Mouse (Mus musculus) midbrain, embryonic 11.5 days (tissue): ENCODE measurements around the gene Cdc16. TPM values are rescaled to one million over a fixed set of nuclear protein-coding genes. Genes with fewer than 3 reads are reported as not detected.

Experiments
- ATAC-seq: fragments of 200-750 bp; cut with Nextera tagmentation; 2 replicates; pipeline ENCODE4 v1.8.0; 2017; ENCODE audit warnings: moderate TSS enrichment, moderate library complexity; ENCODE audit not compliant: low FRiP score
- DNase-seq: peaks from one replicate; pipeline ENCODE4 v3.0.0; 2015; ENCODE audit warnings: low spot score; ENCODE audit errors: missing footprints
- H3K27ac ChIP-seq: fragments of 300-500 bp; sonication (generic); 2 replicates; pipeline ENCODE4 v1.5.1; 2014; ENCODE audit warnings: low read depth, low read length
- H3K27me3 ChIP-seq: fragments of 300-500 bp; sonication (generic); 2 replicates; pipeline ENCODE4 v1.6.1; 2014; ENCODE audit warnings: mild to moderate bottlenecking, low read length, moderate library complexity, mixed read lengths; ENCODE audit not compliant: control insufficient read depth, insufficient read depth
- H3K36me3 ChIP-seq: fragments of 300-500 bp; sonication (generic); 2 replicates; pipeline ENCODE4 v1.6.1; 2014; ENCODE audit warnings: mild to moderate bottlenecking, low read length, moderate library complexity, mixed read lengths; ENCODE audit not compliant: control insufficient read depth, insufficient read depth
- H3K4me1 ChIP-seq: fragments of 300-500 bp; sonication (generic); 2 replicates; pipeline ENCODE4 v1.6.1; 2014; ENCODE audit warnings: low read length; ENCODE audit not compliant: control insufficient read depth, insufficient read depth
- H3K4me2 ChIP-seq: fragments of 300-500 bp; sonication (generic); 2 replicates; pipeline ENCODE4 v1.6.1; 2014; ENCODE audit warnings: mild to moderate bottlenecking, moderate library complexity
- H3K4me3 ChIP-seq: fragments of 300-500 bp; sonication (generic); 2 replicates; pipeline ENCODE4 v1.5.1; 2014; ENCODE audit warnings: low read depth, low read length
- H3K9ac ChIP-seq: fragments of 300-500 bp; sonication (generic); 2 replicates; pipeline ENCODE4 v1.6.1; 2014; ENCODE audit warnings: low read length
- H3K9me3 ChIP-seq: fragments of 300-500 bp; sonication (generic); 2 replicates; pipeline ENCODE4 v1.6.1; 2016; ENCODE audit warnings: low read length; ENCODE audit not compliant: control insufficient read depth
- WGBS: fragments of 180-500 bp; shearing (Covaris S2); extraction: QIAGEN DNeasy Blood & Tissue Kit; methylation state at CpG from one replicate; pipeline ENCODE4 v1.1.7; 2014; 5-methylcytosine and 5-hydroxymethylcytosine counted together
- polyA plus RNA-seq: library from polyadenylated mRNA; unstranded; fragments of >200 nt; fragmentation: Nextera tagmentation; extraction: Ambion mirVana; gene quantifications from 2 replicates; pipeline ENCODE4 v1.2.1, GENCODE M21; 2014

Gene Cdc16
- polyA plus RNA-seq, 1 experiment from 2014 or later: 250 TPM

DNA sequence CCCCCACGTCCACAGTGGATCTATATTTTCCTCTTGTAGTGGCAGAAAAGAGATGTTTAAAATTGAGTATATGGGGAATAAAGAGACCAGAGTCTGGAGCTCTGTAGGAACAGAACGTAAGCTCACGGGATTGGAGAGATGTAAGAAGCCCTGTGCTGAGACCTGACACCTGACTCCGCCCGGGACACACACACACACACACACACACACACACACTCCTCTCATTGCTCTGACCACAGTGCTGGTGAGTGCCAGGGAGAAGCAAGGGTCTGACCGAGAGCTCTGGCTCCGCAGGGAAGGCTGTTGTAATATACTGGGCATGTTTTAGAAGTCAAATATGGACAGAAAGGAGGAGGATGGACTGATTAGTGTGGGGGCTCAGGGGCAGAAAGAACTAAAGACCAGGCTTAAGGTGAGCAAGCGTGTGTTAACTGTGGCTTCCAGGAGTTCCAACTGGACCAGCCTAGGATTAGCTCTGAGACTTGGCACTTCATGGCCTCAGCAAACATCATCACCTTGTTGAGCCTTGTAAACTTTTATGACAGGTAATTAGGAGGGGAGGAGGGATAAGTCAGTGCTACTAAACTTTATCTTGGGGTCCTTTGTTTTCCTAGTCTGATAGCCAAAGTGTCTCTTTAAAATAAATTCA, 35.7 kb downstream of the Cdc16 start:
- ATAC-seq (no peak), DNase-seq (no peak)

DNA sequence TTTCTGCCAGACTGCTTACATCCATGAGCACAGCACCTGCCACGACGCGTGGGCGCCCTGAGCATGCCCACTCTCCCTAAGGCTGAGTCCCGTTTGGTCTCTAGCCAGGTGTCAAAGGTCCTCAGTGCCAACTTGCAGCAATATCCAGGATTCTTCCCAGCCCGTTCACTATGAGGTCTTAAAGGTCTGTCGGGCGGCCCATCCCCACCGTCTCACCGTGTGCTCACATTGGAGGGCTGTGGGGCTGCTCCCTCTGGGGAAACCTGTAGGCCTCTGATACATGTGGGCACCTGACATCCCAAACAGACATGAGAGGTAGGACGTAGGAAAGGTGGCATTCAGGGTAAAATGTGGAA, 36.2 kb downstream of the Cdc16 start:
- no peaks in the 10 kb centered on the region for H3K4me1 ChIP-seq
- H3K9me3 ChIP-seq: no peaks in the 10 kb centered on the region
- no peak overlapping the region for H3K4me2 ChIP-seq
- peaks cover 13% of the 10 kb centered on the region; the same call in 1 of the 2 replicates for H3K36me3 ChIP-seq
- no peak overlapping the region for H3K27ac ChIP-seq
- H3K9ac ChIP-seq: no peak overlapping the region
- H3K27me3 ChIP-seq: no peaks in the 10 kb centered on the region
- ATAC-seq (no peak), DNase-seq (no peak)
- WGBS: 94% methylated on average over 11 of the region's 11 CpGs
- H3K4me3 ChIP-seq: no peak overlapping the region

More for the DNA sequence above, 35.7 kb downstream of the Cdc16 start:
- H3K9me3 ChIP-seq: no peaks in the 10 kb centered on the region
- H3K9ac ChIP-seq: no peak overlapping the region
- H3K36me3 ChIP-seq: peaks cover 11% of the 10 kb centered on the region; the same call in 1 of the 2 replicates
- 89% methylated on average over 8 of the region's 8 CpGs for WGBS
- no peaks in the 10 kb centered on the region for H3K4me1 ChIP-seq
- no peak overlapping the region for H3K4me3 ChIP-seq
- H3K27me3 ChIP-seq: no peaks in the 10 kb centered on the region
- H3K4me2 ChIP-seq: no peak overlapping the region
- no peak overlapping the region for H3K27ac ChIP-seq

DNA sequence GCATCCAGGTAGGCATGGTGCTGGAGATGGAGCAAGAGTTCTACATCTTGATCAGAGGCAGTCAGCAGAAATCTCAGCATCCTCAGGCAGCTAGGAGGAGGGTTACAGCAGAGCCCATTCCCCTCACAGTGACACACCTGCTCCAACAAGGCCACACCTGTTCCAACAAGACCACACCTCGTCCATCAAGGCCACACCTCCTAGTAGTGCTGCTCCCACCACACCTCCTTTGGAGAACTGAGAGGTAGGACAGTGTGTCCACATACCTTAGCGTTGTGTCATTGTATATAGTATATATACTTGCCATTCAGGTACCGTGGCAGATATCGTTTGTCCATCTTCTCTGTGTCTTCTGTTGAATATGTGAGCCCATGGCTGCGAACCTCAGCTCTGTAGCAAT, 40.2 kb downstream of the Cdc16 start:
- ATAC-seq (no peak), DNase-seq (no peak)
- Histone ChIP-seq H3K4me1 (no peaks in the 10 kb centered on the region; the same call in none of the 2 replicates), H3K9ac (no peak overlapping the region), H3K9me3 (no peaks in the 10 kb centered on the region), H3K36me3 (peaks cover 13% of the 10 kb centered on the region; the same call in 1 of the 2 replicates), H3K4me2 (no peak overlapping the region), H3K27ac (no peak overlapping the region), H3K27me3 (no peaks in the 10 kb centered on the region), H3K4me3 (no peak overlapping the region)
- 97% methylated on average over 5 of the region's 5 CpGs for WGBS

DNA sequence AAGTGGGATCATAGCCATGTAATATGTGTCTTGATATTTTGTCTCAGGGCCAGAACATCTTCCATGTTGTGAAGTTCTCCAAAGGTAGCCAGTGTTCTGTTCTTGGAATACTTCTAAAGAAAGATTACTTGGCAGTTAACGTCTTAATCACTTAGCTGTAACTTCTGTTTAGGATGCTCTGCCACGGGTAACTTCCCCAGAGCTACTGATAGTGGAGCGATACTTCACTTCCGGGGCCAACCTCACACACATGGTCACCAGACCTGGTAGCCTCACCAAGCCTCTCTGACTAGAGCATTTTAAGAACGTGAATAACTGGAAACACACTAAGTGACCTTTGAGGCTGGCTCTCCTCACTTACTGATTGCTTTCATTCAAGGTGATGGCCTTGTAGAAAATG, 42.1 kb downstream of the Cdc16 start:
- Histone ChIP-seq H3K4me1 (no peaks in the 10 kb centered on the region; the same call in none of the 2 replicates), H3K27ac (no peak overlapping the region), H3K27me3 (no peaks in the 10 kb centered on the region), H3K4me2 (no peak overlapping the region), H3K4me3 (no peak overlapping the region), H3K36me3 (peaks cover 13% of the 10 kb centered on the region; the same call in 1 of the 2 replicates), H3K9me3 (no peaks in the 10 kb centered on the region), H3K9ac (no peak overlapping the region)
- no peak for DNase-seq
- WGBS: 91% methylated on average over 5 of the region's 5 CpGs
- ATAC-seq: no peak

DNA sequence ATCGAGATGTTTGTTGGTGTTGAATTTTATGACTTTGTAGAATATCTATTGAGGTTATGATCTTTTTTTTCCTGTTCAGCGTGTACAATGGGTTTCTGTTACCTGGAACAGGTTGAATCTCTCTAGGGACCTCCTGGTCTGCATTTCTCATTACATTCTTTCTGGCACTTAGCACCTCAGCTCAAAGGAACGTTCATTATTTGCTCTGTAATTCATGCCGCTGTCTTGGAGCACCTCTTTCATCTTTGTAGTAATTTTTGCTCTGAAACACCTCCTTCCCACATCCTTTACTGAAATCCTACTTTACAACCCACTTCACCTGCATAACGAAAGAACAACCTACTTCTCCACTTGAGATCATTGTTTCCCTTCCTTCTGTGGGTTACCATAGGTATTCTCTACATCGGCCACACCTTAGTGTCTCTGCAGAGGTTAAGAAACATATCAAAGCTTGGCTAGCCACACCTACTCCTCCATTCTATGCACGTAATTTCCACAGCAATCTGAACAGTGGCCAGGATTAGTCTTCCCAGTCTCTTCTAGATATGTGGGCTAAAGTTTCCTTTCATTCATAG, 71.2 kb downstream of the Cdc16 start:
- no peak overlapping the region for H3K9ac ChIP-seq
- H3K4me1 ChIP-seq: no peaks in the 10 kb centered on the region
- H3K27ac ChIP-seq: no peak overlapping the region
- no peak overlapping the region for H3K4me2 ChIP-seq
- DNase-seq (no peak), ATAC-seq (no peak)
- 86% methylated on average over 7 of the region's 7 CpGs for WGBS
- no peaks in the 10 kb centered on the region for H3K9me3 ChIP-seq
- no peak overlapping the region for H3K4me3 ChIP-seq
- no peaks in the 10 kb centered on the region for H3K36me3 ChIP-seq
- no peaks in the 10 kb centered on the region for H3K27me3 ChIP-seq

Other genes starting within 250 kb of the Cdc16 start
- not detected in 2 replicates for gene 1700029H14Rik, start 195.2 kb upstream of the Cdc16 start, polyA plus RNA-seq
- gene Rasa3, start 80.1 kb upstream of the Cdc16 start, polyA plus RNA-seq: 19.8 and 20.7 TPM in 2 replicates
- gene Cfap97d2, start 51.8 kb upstream of the Cdc16 start, polyA plus RNA-seq: 0.90 and 1.5 TPM in 2 replicates
- 37.8 and 39.2 TPM in 2 replicates for gene Upf3a, start 27.9 kb downstream of the Cdc16 start, polyA plus RNA-seq
- gene AF366264, start 80.7 kb downstream of the Cdc16 start, polyA plus RNA-seq: not detected in 2 replicates
- gene Champ1, start 112.0 kb downstream of the Cdc16 start, polyA plus RNA-seq: 53.0 and 63.1 TPM in 2 replicates
- 76.4 and 77.9 TPM in 2 replicates for gene Coprs, start 132.6 kb downstream of the Cdc16 start, polyA plus RNA-seq